Mouse (Mus musculus) embryo, embryonic 9.5 days (tissue): ENCODE measurements at regions not wholly inside any gene's neighbourhood (a gene's known extent, or its start where the extent isn't known, plus 50 kb on each side); places are given as distances from the start of the nearest gene placed in this dataset.

Experiments used
- DNase-seq: peaks from one replicate; pipeline ENCODE4 v3.0.0-alpha.2; 2017; ENCODE audit errors: extremely low spot score

- DNase-seq = no peak
Observed at GRCm38 (mm10) chr13:63761542-63761941, 53.5 kb upstream of the Ercc6l2 start.
